Mouse (Mus musculus): ENCODE measurements around the gene A4gnt.
A peak's percentile ranks its signal among the peaks of the same experiment; 100 is the strongest.

A4gnt gene

GRCm38 (mm10) chr9:99636776-99637175 lies 24.5 kb downstream of the A4gnt start:
- DNase-seq (ENCODE audit: low spot score) = no peak

- no peak for DNase-seq (ENCODE audit: low spot score)
Observed at GRCm38 (mm10) chr9:99637227-99637626, 24.9 kb downstream of the A4gnt start.

DNA sequence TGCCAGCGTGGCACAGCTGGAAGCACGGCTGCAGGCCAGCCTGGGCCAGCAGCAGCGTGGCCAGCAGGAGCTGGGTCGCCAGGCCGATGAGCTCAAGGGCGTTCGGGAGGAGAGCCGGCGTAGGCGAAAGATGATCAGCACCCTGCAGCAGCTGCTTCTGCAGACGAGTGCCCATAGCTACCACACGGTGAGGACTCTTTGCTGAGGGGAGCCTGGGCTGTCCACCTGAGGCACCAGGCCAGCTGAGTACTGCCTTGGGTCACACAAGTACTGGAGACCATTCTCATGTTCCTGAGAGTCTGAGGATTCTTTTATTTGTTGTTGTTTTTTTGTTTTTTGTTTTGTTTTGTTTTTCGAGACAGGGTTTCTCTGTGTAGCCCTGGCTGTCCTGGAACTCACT lies 25.4 kb downstream of the A4gnt start:
- DNase-seq (ENCODE audit: low spot score) = no peak

DNA sequence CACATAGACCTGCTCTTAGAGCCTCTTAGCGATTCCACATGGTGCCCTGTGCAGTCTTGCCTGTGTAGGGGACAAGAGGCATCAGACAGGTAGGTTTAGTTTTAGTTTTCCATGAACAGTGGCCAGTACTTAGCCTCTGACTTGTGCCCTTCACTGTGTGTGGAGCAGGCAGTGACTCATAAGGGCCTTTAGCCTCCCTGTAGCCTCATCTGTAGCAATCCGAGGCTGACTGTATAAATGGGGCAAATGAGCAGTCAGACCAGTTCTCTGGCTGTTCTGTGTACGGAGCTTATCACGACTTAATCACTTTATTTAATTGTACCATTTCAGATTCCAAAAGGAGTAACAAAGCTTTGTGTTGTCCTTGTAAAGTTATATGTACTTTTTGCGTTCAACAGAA lies 27.7 kb downstream of the A4gnt start:
- DNase-seq (ENCODE audit: low spot score) = no peak

- DNase-seq (ENCODE audit: low spot score) = no peak
Observed at GRCm38 (mm10) chr9:99645416-99645815, 33.1 kb downstream of the A4gnt start.

DNA sequence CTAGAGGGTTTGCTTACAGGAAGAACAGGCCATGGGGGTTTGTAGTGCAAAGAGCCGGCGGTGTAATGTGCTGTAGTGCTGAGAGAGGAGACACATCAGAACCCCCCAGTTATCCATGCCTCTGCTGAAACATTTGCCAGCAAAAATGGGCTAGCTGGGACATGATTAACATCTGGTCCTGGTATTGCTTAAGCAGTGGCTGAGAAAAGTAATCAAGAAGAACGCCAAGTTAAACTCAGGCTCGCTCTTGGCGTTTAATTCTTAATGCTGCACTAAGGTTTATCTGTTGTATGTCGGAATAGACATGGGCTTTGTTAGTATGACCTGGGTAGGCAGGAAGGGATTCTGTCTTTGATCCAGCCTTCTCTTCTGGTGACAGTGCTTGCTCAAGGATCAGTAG lies 33.8 kb downstream of the A4gnt start:
- DNase-seq (ENCODE audit: low spot score) = no peak

DNA sequence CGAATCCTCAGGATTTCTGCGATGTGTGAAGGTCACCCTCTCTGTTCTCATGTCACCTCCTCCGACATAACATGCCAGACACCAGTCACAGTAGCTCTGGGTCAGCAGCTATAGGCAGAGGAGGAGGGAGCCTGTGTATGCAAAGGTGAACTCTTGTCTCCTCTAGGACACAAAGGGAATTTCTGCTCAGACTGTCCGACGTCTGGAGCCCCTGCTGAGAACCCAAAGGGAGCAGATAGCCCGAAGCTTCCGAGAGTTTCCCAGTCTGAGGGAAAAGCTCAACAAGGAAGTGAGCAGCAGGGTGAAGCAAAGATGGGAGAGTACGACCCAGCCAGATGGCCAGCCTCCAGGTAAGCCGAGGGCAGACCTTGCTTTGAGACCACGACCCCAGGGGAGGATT lies 48.5 kb downstream of the A4gnt start:
- no peak for DNase-seq (ENCODE audit: low spot score)

- DNase-seq (ENCODE audit: low spot score) = no peak
Observed at GRCm38 (mm10) chr9:99661606-99662166, 49.4 kb downstream of the A4gnt start.

DNA sequence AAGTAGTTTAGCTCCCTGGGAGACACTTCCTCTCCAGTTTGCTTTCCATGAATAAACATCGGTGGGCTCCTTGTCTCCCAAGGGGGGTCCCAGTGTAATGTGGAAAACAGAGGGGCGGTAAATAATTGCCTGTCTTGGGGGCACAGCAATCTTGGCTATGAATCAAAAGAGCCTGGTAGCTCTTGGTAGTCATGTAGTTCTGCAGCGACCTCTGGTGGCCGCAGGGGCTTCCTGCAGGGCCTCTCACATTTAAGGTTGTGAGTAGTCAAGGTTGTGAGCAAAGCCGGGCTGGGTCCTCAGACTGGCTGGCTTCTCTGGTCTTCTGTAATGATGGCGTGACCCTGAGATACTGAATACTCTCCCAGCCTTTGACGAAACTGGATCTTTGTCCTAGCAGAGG lies 50.1 kb downstream of the A4gnt start:
- DNase-seq (ENCODE audit: low spot score) = peak; percentile 61

- no peak for DNase-seq (ENCODE audit: low spot score)
Observed at GRCm38 (mm10) chr9:99662887-99663286, 50.6 kb downstream of the A4gnt start.

DNA sequence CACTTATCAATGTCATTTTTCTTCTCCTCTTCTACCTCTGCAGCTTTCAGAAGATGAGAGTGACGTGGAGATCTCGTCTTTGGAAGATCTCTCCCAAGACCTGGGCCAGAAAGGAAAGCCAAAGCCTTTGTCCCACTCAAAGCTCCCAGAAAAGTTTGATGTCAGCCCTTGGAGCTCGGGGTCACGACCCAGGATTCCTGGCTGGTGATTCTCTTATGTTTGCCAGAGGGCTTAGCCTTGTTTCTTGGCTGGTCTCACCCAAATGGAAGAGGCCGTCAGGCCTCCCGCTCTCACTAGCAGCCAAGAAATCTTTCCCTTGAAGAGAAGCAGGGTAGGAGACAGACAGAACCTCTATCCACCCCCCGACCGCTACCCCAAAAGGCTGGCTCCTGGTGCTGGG lies 55.3 kb downstream of the A4gnt start:
- DNase-seq (ENCODE audit: low spot score) = no peak

- no peak for DNase-seq (ENCODE audit: low spot score)
Observed at GRCm38 (mm10) chr9:99671603-99672002, 59.3 kb downstream of the A4gnt start.

Measured in c-Kit-positive CD71-positive TER-119-positive erythroid progenitor cells, embryonic 14.5 days (primary cell).